Mouse (Mus musculus) E14TG2a.4 (cell line): ENCODE measurements at regions not wholly inside any gene's neighbourhood (a gene's known extent, or its start where the extent isn't known, plus 50 kb on each side); places are given as distances from the start of the nearest gene placed in this dataset.

Source experiments
- CTCF ChIP-seq: conservative IDR thresholded peaks from 2 replicates; pipeline ENCODE4 v1.5.1; 2014; ENCODE audit warnings: low read length
- NANOG ChIP-seq: IDR thresholded peaks from 2 replicates; pipeline ENCODE4 v1.6.1; 2014; ENCODE audit warnings: borderline replicate concordance, low read length, mixed read lengths
- POU5F1 ChIP-seq: IDR thresholded peaks from 2 replicates; pipeline ENCODE4 v1.6.1; 2014; ENCODE audit warnings: low read length, borderline replicate concordance

DNA sequence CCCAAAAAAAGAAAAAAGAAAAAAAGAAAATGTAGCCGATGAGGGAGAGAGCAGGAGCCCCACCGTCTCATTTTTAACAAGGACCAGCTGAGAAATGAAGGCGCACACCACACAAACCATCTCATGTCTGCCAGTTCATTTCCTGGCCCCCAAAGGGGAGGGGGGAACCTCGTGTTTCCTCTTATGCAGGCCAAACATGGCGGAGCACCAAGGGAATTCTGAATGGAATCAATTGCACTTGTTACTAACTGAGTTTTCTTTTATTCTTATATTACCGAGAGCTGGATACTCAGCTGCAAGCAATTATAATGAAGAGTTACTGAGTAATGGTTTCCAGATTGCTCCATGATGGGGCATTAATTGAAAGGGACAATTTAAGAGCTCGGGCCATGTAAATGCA lies 348.5 kb upstream of the Npvf start:
- TF ChIP-seq CTCF = no peak
- no peak for TF ChIP-seq POU5F1
- TF ChIP-seq NANOG = no peak
